Mouse (Mus musculus) liver, embryonic 16.5 days (tissue): ENCODE results near the gene Atg10. TPM values are rescaled to one million over a fixed set of nuclear protein-coding genes. Genes with fewer than 3 reads are reported as not detected.

Experiments used
- ATAC-seq: fragments of 200-750 bp; cut with Nextera tagmentation; 2 replicates; pipeline ENCODE4 v1.8.0; 2017; ENCODE audit warnings: low read depth, mild to moderate bottlenecking, moderate number of reproducible peaks, moderate library complexity
- H3K27ac ChIP-seq: fragments of 300-500 bp; sonication (generic); 2 replicates; pipeline ENCODE4 v1.5.1; 2014; ENCODE audit warnings: mild to moderate bottlenecking, low read length
- H3K27me3 ChIP-seq: fragments of 300-500 bp; sonication (generic); 2 replicates; pipeline ENCODE4 v1.6.1; 2014; ENCODE audit warnings: low read depth, low read length, mixed read lengths; ENCODE audit not compliant: control insufficient read depth, insufficient read depth
- H3K36me3 ChIP-seq: fragments of 300-500 bp; sonication (generic); 2 replicates; pipeline ENCODE4 v1.6.1; 2014; ENCODE audit warnings: mild to moderate bottlenecking; ENCODE audit not compliant: control insufficient read depth, insufficient read depth
- H3K4me1 ChIP-seq: fragments of 300-500 bp; sonication (generic); 2 replicates; pipeline ENCODE4 v1.6.1; 2014; ENCODE audit warnings: low read depth, low read length, mixed read lengths; ENCODE audit not compliant: control insufficient read depth
- H3K4me2 ChIP-seq: fragments of 300-500 bp; sonication (generic); 2 replicates; pipeline ENCODE4 v1.6.1; 2014; ENCODE audit warnings: low read depth, low read length, mixed read lengths
- H3K4me3 ChIP-seq: fragments of 300-500 bp; sonication (generic); 2 replicates; pipeline ENCODE4 v1.5.1; 2014; ENCODE audit warnings: low read depth, mild to moderate bottlenecking, low read length
- H3K9ac ChIP-seq: fragments of 300-500 bp; sonication (generic); 2 replicates; pipeline ENCODE4 v1.6.1; 2014; ENCODE audit warnings: low read depth, low read length
- H3K9me3 ChIP-seq: fragments of 300-500 bp; sonication (generic); replicated peaks from 2 replicates; pipeline ENCODE4 v1.6.1; 2016; ENCODE audit warnings: low read length; ENCODE audit not compliant: control insufficient read depth
- WGBS: fragments of 180-500 bp; shearing (Covaris S2); extraction: QIAGEN DNeasy Blood & Tissue Kit; methylation state at CpG from one replicate; pipeline ENCODE4 v1.1.7; 2014; ENCODE audit not compliant: insufficient replicate concordance; 5-methylcytosine and 5-hydroxymethylcytosine counted together
- polyA plus RNA-seq: library from polyadenylated mRNA; unstranded; fragments of >200 nt; fragmentation: Nextera tagmentation; extraction: Ambion mirVana; gene quantifications from 2 replicates; pipeline ENCODE4 v1.2.1, GENCODE M21; 2015

Atg10 gene
- polyA plus RNA-seq, 1 experiment from 2014 or later = 2.7 TPM

DNA sequence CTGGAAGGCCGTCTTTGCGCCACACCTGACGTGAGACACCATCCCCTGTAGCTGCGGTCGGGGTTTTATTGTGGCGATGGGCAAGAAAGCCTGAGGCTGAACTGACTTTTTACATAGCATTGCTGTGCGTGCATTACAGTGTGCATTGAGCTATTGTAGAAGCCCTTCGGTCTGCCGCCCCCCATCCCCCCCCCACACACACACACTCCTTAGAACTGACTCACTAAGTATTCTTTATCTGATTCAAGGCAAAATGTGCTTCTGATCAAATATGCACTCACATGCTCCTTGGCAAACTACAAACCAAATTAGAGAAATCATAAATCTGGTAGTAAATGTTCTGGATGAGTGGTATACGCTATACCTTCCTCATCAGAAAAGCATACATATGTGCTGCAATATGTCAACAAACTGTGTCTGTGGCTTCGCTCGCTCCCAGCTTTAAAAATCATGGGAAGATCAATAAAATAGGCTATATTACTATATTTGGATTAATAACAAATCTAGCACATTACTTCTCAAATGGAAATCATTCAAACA is 137.3 kb downstream of the Atg10 start:
- H3K36me3 ChIP-seq = no peaks in the 10 kb centered on the region
- no peak overlapping the region for H3K4me2 ChIP-seq
- WGBS = 77% methylated on average over 12 of the region's 12 CpGs
- no peak overlapping the region for H3K27ac ChIP-seq
- ATAC-seq = no peak
- H3K9ac ChIP-seq = no peak overlapping the region
- H3K4me3 ChIP-seq = no peak overlapping the region
- no peaks in the 10 kb centered on the region for H3K4me1 ChIP-seq
- no peaks in the 10 kb centered on the region for H3K9me3 ChIP-seq
- H3K27me3 ChIP-seq = no peaks in the 10 kb centered on the region

DNA sequence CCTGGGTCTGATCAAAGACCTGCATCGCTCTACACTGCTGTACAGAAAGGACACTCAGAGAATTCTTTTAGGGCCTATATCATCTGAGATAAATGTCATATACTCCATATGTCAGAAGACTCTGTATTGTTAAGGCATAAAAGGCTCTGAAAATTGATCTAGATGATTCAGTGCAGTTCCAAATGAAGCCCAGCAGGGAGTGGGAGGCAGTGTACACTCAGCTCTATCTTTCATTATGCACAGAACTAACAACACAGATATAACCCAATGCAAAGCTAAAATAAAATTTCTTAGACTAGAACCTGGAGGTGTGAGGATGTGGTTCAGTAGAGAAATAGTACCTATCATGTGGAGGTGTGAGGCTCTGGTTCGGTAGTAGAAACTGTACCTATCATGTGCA is 151.4 kb downstream of the Atg10 start:
- Histone ChIP-seq H3K4me2 (no peak overlapping the region), H3K27ac (no peak overlapping the region), H3K9ac (no peak overlapping the region), H3K4me1 (no peaks in the 10 kb centered on the region), H3K9me3 (no peaks in the 10 kb centered on the region), H3K4me3 (no peak overlapping the region), H3K36me3 (no peaks in the 10 kb centered on the region), H3K27me3 (no peaks in the 10 kb centered on the region)
- no peak for ATAC-seq
- 70% methylated on average over 2 of the region's 2 CpGs for WGBS

DNA sequence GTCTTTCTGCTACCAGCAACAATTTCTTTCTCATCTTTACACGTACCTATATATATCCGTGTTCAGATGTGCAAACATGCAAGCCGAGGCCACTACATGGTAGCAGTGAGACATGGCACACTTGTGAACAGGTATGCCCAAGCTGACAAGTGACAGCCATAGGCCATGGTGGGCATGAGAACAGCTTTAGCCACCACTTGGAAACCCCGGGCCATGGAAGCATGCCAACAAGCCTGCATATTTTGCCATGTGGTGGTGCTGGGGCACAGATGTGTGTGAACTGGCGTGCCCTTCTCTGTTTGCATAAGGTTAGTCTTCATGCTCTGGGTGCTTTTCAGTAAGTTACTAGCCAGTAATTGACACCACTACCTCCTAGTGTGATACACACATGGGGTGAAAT is 162.9 kb downstream of the Atg10 start:
- Histone ChIP-seq H3K4me1 (no peaks in the 10 kb centered on the region), H3K36me3 (no peaks in the 10 kb centered on the region), H3K4me2 (no peak overlapping the region), H3K9ac (no peak overlapping the region), H3K4me3 (no peak overlapping the region), H3K27me3 (no peaks in the 10 kb centered on the region), H3K9me3 (no peaks in the 10 kb centered on the region), H3K27ac (no peak overlapping the region)
- 71% methylated on average over 5 of the region's 5 CpGs for WGBS
- no peak for ATAC-seq

DNA sequence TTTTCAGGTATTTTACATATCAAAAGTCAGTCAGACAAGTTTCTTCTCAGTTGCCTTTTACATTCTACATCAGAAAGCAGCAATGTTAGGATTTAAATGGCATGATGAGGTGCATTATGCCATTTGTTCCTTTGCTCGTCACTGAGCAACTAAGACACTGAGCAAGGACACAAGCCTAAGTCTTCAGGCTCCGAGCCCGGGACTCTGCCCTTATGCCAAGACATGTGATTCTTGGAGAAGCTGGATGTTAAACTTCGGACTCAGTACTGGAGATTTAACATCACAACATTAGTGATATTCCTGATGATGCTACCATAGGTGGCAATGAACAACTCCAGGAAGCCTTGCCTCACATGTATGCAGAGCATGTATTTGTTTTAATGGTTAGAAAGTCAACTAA is 175.6 kb downstream of the Atg10 start:
- Histone ChIP-seq H3K27me3 (no peaks in the 10 kb centered on the region), H3K9me3 (no peaks in the 10 kb centered on the region), H3K4me2 (no peak overlapping the region), H3K36me3 (no peaks in the 10 kb centered on the region), H3K27ac (no peak overlapping the region), H3K4me1 (no peaks in the 10 kb centered on the region), H3K9ac (no peak overlapping the region), H3K4me3 (no peak overlapping the region)
- no peak for ATAC-seq
- WGBS = 77% methylated on average over 4 of the region's 4 CpGs

DNA sequence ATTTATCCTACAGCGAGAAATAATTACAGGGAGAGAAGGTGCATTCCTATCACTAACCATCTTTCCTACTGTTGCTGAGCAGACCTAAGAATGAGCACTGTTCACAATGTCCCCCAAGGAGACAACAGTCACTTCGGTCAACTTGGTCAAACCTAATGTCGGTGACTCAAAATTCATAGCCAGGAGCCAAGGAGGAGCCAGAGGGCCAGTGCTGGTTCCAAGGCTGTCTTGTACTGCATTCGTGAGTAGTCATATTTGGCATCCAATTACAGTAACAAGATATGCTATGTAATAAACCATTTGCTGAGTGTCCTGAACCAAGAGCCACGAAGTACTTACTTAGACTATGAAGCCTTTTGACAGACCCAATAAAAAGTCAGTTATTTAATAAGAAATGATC is 176.9 kb downstream of the Atg10 start:
- H3K27me3 ChIP-seq = no peaks in the 10 kb centered on the region
- 70% methylated on average over 5 of the region's 5 CpGs for WGBS
- H3K4me3 ChIP-seq = no peak overlapping the region
- no peaks in the 10 kb centered on the region for H3K36me3 ChIP-seq
- H3K9me3 ChIP-seq = no peaks in the 10 kb centered on the region
- ATAC-seq = no peak
- no peak overlapping the region for H3K4me2 ChIP-seq
- H3K9ac ChIP-seq = no peak overlapping the region
- H3K4me1 ChIP-seq = no peaks in the 10 kb centered on the region
- no peak overlapping the region for H3K27ac ChIP-seq

DNA sequence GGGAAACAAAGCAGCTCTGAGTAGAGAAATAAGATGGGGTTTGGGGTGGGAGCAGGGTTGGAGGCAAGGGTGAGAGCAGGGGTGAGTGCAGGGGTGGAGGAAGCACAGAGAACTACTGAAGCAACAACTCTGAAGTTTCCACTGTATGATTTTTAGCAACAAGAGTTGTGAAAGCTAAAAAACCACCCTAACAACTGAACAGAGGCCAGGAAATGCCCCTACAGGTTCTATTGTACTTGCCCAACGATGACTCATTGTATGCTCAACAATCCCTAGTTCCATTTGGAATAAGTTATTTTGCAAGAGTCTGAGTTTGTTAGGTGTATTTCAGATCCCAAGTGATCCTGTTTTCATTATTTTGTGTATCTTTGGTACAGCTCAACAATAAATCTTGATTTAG is 182.5 kb downstream of the Atg10 start:
- Histone ChIP-seq H3K4me1 (no peaks in the 10 kb centered on the region), H3K27me3 (no peaks in the 10 kb centered on the region), H3K36me3 (no peaks in the 10 kb centered on the region), H3K9ac (no peak overlapping the region), H3K9me3 (no peaks in the 10 kb centered on the region), H3K4me3 (no peak overlapping the region), H3K4me2 (no peak overlapping the region), H3K27ac (no peak overlapping the region)
- WGBS = 56% methylated on average over 1 of the region's 1 CpGs
- ATAC-seq = no peak

DNA sequence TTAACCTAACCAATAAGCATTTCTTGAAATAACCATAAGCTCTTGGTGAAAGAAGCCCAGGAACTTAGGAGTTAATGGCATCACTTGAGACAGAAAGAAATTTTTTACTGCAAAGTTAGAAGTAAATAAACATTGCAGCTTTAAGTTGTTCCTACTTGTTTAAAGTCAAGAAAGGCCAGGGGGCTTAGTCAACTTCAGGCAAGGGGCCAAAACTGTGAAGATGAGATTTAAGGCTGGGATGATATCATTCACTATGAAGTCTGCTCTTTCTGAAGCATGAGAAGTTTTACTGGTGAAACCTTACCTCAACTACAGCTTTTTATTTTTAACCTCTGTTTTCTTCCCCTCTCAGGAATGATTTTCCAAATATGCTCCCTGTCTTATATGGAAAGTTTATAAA is 183.3 kb downstream of the Atg10 start:
- Histone ChIP-seq H3K27ac (no peak overlapping the region), H3K9me3 (no peaks in the 10 kb centered on the region), H3K4me2 (no peak overlapping the region), H3K4me1 (no peaks in the 10 kb centered on the region), H3K9ac (no peak overlapping the region), H3K36me3 (no peaks in the 10 kb centered on the region), H3K27me3 (no peaks in the 10 kb centered on the region), H3K4me3 (no peak overlapping the region)
- no peak for ATAC-seq

DNA sequence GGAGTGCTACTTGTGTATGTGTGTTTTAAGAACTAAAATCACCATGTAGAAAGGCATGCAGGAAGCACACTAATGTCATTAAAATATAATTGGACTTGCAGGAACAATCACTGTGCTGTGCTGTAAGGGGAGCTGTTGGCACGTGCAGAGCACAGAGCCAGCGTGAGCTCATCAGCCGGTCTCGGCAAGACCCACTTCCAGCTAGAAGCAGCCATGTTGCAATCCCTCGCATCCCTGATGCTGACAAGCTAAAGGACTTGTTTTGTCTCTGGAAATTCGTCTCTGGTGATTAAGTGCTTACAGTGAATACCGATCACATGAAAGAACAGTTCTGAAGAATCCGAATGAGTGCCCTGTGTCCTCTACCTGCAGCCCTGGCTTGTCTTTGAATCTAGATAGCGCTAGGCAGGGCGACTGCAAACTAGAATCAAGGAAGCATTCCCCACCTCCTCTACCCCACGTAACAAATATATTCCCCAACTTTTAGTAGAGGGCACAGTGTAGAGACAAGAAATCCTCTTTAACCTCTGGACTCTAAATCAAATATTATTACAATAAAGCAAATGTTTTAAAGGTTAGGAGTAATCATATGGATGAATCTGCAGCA is 184.5 kb downstream of the Atg10 start:
- no peaks in the 10 kb centered on the region for H3K9me3 ChIP-seq
- no peak overlapping the region for H3K27ac ChIP-seq
- H3K4me3 ChIP-seq = no peak overlapping the region
- no peak overlapping the region for H3K4me2 ChIP-seq
- no peaks in the 10 kb centered on the region for H3K27me3 ChIP-seq
- H3K4me1 ChIP-seq = no peaks in the 10 kb centered on the region
- ATAC-seq = no peak
- no peaks in the 10 kb centered on the region for H3K36me3 ChIP-seq
- H3K9ac ChIP-seq = no peak overlapping the region
- 57% methylated on average over 11 of the region's 11 CpGs for WGBS

DNA sequence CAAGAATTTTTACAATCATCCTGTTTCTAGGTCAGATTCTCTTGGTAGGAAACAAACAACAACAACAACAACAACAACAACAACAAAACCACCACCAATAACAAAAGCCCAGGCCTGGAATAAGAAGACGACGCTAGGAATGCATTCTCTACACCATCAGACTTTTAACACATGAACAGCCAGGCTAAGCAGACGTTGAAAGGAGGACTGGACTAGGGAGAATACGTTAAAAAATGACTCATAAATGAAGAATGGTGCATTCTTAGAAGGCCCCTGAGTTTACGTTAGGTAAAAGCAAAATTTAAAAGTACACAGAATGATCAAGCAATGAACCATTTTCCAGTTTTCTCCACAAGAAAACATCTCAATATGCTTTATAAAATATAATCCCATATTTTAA is 185.1 kb downstream of the Atg10 start:
- no peak for ATAC-seq
- Histone ChIP-seq H3K9me3 (no peaks in the 10 kb centered on the region), H3K27me3 (no peaks in the 10 kb centered on the region), H3K4me3 (no peak overlapping the region), H3K4me1 (no peaks in the 10 kb centered on the region), H3K27ac (no peak overlapping the region), H3K4me2 (no peak overlapping the region), H3K36me3 (no peaks in the 10 kb centered on the region), H3K9ac (no peak overlapping the region)
- WGBS = 66% methylated on average over 5 of the region's 5 CpGs
